Mouse (Mus musculus) lung, adult 2 months (tissue): ENCODE measurements around the gene Psen2. TPM values are rescaled to one million over a fixed set of nuclear protein-coding genes. Genes with fewer than 3 reads are reported as not detected.
A peak's percentile ranks its signal among the peaks of the same experiment; 100 is the strongest.

Experiments used
- DNase-seq: peaks from one replicate; pipeline ENCODE4 v3.0.0; 2022
- H3K4me1 ChIP-seq: fragments of 200-500 bp; 2 replicates; pipeline ENCODE4 v1.6.1; 2011; ENCODE audit warnings: low read length; ENCODE audit not compliant: control insufficient read depth, insufficient read depth
- H3K4me3 ChIP-seq: fragments of 200-500 bp; replicated peaks from 2 replicates; pipeline ENCODE3; 2011; ENCODE audit warnings: low read depth, mild to moderate bottlenecking, control low read depth, low read length; ENCODE audit errors: extremely low read depth
- CTCF ChIP-seq: fragments of 200-500 bp; IDR thresholded peaks from 2 replicates; pipeline ENCODE4 v1.5.1; 2011; ENCODE audit warnings: mild to moderate bottlenecking, low read length, control low read depth; ENCODE audit not compliant: insufficient read depth
- POLR2A ChIP-seq: fragments of 200-500 bp; IDR thresholded peaks from 2 replicates; pipeline ENCODE4 v1.6.1; 2011; ENCODE audit warnings: low read depth, mild to moderate bottlenecking, control low read depth, low read length, borderline replicate concordance; ENCODE audit errors: extremely low read depth
- WGBS: fragments of 180-500 bp; shearing (Covaris S2); methylation state at CpG from one replicate; pipeline ENCODE4 v1.1.7; 2018; 5-methylcytosine and 5-hydroxymethylcytosine counted together
- polyA plus RNA-seq: library from polyadenylated mRNA; depleted of rRNA; stranded (reverse); fragments of >200 nt; gene quantifications from 2 replicates; pipeline ENCODE4 v1.2.3, GENCODE M21; 2012

Psen2 gene
- polyA plus RNA-seq, 1 experiment: 74.4 TPM

GRCm38 (mm10) chr1:180299697-180300096 is 36.5 kb upstream of the Psen2 start:
- DNase-seq: no peak
- no peak overlapping the region for H3K4me3 ChIP-seq
- H3K4me1 ChIP-seq: peaks cover 10% of the 10 kb centered on the region; the same call in 1 of the 2 replicates
- 92% methylated on average over 4 of the region's 4 CpGs for WGBS
- TF ChIP-seq POLR2A: no peak
- no peak for TF ChIP-seq CTCF

DNA sequence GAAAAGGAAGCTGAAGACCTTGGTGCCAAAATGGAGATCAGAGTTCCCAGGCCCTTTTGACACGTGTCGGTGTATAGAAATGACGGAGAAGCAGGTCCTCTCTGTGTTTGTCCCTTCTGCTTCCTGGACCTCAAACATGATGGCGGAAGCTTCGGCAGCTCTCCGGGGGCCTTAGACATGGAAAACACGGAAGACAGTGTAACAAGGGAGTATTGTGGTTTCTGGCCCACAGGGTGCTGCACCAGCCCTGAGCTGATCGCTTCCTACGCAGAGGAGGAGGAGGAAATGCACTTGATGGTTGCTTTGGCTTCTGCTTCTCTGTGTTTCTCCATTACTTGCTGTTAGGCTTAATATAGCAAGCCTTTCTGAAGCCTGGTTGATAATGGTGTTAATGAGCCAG is 32.9 kb upstream of the Psen2 start:
- DNase-seq: no peak
- TF ChIP-seq POLR2A: no peak
- no peak for TF ChIP-seq CTCF

GRCm38 (mm10) chr1:180290358-180290757 is 27.1 kb upstream of the Psen2 start:
- DNase-seq: no peak
- 86% methylated on average over 4 of the region's 4 CpGs for WGBS
- TF ChIP-seq CTCF (no peak), POLR2A (no peak)
- H3K4me3 ChIP-seq: no peak overlapping the region
- no peaks in the 10 kb centered on the region; the same call in 1 of the 2 replicates for H3K4me1 ChIP-seq

More for the DNA sequence above, 32.9 kb upstream of the Psen2 start:
- WGBS: 60% methylated on average over 9 of the region's 9 CpGs
- Histone ChIP-seq H3K4me1 (no peaks in the 10 kb centered on the region), H3K4me3 (no peak overlapping the region)

DNA sequence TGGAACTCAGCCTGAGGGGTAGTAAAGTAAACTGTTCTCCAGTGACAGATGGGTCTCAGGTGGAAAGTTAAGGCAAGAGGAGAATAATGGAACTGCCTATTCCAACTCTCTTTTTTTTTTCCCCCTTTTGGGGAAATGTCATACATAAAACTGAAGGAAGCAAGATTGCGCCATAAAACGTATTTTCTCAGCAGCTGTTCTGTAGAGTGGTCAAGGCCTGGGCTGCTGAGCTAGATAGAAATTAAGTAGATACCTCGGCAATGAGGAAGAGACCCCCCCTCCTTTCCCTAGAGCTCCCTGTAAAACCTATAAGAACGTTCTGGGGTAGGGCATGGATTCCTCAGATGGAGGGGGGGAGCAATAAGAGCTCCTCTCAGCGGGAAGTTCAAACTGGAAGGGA is 26.6 kb upstream of the Psen2 start:
- no peak for TF ChIP-seq CTCF
- no peak for TF ChIP-seq POLR2A
- 62% methylated on average over 5 of the region's 5 CpGs for WGBS
- DNase-seq: no peak
- H3K4me3 ChIP-seq: no peak overlapping the region
- no peaks in the 10 kb centered on the region; the same call in 1 of the 2 replicates for H3K4me1 ChIP-seq

DNA sequence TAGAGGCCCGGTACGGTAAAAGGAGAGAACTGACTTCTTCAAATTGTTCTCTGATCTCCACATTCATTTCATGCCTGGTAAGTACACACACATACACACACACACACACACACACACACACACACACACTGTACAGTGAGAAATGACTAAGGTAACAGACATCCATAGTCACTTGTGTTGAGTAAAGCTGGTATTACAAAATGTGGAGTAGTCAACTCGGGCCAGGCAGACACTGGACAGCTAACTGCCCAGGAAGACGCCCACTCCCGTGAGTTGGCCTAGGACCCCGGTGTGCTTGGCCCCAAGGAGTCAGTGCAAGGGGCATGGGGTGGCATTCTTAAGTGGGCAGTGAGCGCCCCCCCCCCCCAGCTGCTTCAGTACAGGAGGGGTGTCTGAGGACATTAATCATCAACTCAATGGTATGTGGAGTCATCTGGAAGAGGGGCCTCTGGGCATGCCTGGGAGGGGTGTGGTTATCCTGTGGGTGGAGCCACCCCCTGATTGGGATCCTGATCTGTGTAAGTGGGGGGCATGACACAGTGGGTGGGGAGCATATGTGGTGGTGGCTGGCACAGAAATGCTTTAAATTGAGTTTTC is 25.7 kb upstream of the Psen2 start:
- WGBS: 69% methylated on average over 7 of the region's 7 CpGs
- TF ChIP-seq CTCF (no peak), POLR2A (no peak)
- Histone ChIP-seq H3K4me3 (no peak overlapping the region), H3K4me1 (no peaks in the 10 kb centered on the region; the same call in 1 of the 2 replicates)
- DNase-seq: no peak

GRCm38 (mm10) chr1:180288227-180288626 is 25.0 kb upstream of the Psen2 start:
- WGBS: 82% methylated on average over 7 of the region's 7 CpGs
- Histone ChIP-seq H3K4me1 (peaks cover 3% of the 10 kb centered on the region; the same call in 1 of the 2 replicates), H3K4me3 (no peak overlapping the region)
- no peak for DNase-seq
- TF ChIP-seq CTCF (no peak), POLR2A (no peak)

DNA sequence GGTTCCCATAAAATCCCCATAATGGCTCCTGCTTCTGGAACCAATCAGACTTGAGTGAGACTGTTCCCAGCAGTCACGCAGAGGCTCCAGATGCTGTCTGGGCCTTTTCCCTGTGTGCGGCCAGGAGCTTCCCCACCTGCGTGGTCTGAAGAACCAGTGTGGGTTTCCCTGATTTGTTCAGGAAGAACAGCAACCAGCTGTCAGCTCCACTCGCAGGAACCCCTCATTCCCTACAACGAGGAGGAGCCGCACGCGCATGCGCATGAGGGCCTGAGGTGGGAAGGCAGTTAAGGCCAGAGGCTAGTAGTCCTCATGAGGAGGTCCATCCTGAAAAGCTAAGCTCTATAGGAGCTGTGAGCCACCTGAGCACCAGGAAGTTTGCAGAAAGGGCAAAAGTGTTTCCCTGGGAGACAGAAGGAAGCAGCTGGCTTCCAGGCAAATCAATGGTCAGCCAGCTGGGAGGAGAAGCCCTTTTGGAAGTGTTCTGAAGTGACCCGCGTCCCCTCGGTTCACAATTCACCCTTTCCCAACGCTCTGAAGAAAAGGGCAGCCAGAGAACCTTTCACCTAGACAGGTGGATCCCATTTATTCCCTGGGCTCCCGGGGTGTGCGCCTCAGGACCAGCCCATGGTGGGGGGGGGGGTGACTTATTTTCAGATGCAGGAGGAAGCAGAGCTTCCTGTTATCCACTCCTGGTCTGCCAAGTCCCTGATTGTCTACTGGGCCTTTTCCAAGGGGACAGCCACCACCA is 23.0 kb upstream of the Psen2 start:
- no peak for TF ChIP-seq CTCF
- TF ChIP-seq POLR2A: no peak
- peak; percentile 32 for DNase-seq
- Histone ChIP-seq H3K4me1 (peaks cover 3% of the 10 kb centered on the region; the same call in 1 of the 2 replicates), H3K4me3 (no peak overlapping the region)
- 43% methylated on average over 15 of the region's 15 CpGs for WGBS

GRCm38 (mm10) chr1:180283813-180284768 is 20.9 kb upstream of the Psen2 start:
- WGBS: 52% methylated on average over 16 of the region's 16 CpGs
- DNase-seq: peak; percentile 25
- H3K4me1 ChIP-seq: peaks cover 14% of the 10 kb centered on the region
- H3K4me3 ChIP-seq: no peak overlapping the region
- TF ChIP-seq POLR2A: no peak

DNA sequence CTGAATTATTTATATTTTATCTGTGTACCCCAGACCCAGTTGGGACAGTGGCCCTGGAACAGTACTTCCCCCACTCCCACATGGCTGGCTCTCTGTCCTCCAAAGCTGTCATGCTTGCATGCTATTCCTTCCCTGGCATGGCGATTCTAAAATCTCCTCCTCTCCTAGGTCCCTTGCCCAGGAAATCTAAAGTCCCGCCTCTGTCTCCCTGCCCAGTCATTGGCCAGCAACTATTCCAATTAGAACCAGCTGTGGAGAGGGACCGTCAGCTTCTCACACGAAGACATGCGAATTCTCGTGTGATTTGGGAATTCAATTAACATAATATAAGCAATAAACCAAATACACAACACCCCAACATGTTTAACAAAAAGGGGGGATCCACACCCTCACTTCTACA is 19.3 kb upstream of the Psen2 start:
- TF ChIP-seq POLR2A: no peak
- no peak for TF ChIP-seq CTCF
- Histone ChIP-seq H3K4me3 (no peak overlapping the region), H3K4me1 (peaks cover 18% of the 10 kb centered on the region)
- 62% methylated on average over 6 of the region's 6 CpGs for WGBS
- DNase-seq: no peak

DNA sequence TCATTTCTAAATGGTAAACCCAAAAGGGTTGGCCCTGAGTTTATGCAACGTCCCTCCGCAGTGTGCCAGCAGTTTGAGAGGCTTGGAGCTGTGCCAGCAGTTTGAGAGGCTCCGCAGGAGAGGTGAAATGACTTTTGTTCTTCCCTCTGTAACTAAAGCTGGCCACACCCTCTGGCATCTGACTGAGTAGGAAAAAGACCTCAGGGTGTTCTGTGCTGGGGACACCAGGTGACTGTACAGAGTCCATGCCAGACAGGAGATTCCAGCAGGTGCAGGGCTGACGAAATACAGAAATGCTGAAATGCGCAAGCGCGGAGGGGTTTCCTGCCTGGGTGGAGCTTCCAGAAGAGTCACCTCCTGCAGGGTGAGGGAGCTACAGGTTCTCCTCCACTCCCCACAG is 16.4 kb upstream of the Psen2 start:
- WGBS: 9% methylated on average over 7 of the region's 7 CpGs
- H3K4me3 ChIP-seq: peak overlapping the region; percentile 13
- TF ChIP-seq POLR2A (peak; percentile 41; the same call in 1 of the 2 replicates), CTCF (no peak)
- H3K4me1 ChIP-seq: peaks cover 23% of the 10 kb centered on the region
- DNase-seq: peak; percentile 90
